Mouse (Mus musculus): ENCODE results near the gene Stard9. TPM values are rescaled to one million over a fixed set of nuclear protein-coding genes. Genes with fewer than 3 reads are reported as not detected.

Gene Stard9
- polyA plus RNA-seq, 1 experiment, result 14.1 TPM

GRCm38 (mm10) chr2:120652256-120652924, 23.5 kb downstream of the Stard9 start:
- TF ChIP-seq POLR2A (IDR thresholded peaks at IDR 0.05; ENCODE audit: extremely low read depth, insufficient read depth, low read length) (no peak), CTCF (IDR thresholded peaks at IDR 0.05; ENCODE audit: extremely low read depth, insufficient read depth, low read length) (no peak)
- H3K27ac ChIP-seq (ENCODE audit: insufficient read depth, low read length), result no peak overlapping the region

GRCm38 (mm10) chr2:120652925-120653284, 24.0 kb downstream of the Stard9 start:
- H3K27ac ChIP-seq (ENCODE audit: insufficient read depth, low read length), result no peak overlapping the region
- TF ChIP-seq CTCF (IDR thresholded peaks at IDR 0.05; ENCODE audit: extremely low read depth, insufficient read depth, low read length) (no peak), POLR2A (IDR thresholded peaks at IDR 0.05; ENCODE audit: extremely low read depth, insufficient read depth, low read length) (no peak)

More at GRCm38 (mm10) chr2:120652256-120652924, 23.5 kb downstream of the Stard9 start:
- H3K4me1 ChIP-seq (ENCODE audit: control insufficient read depth, insufficient read depth, low read length), result peaks cover 2% of the 10 kb centered on the region; the same call in 1 of the 2 replicates
- H3K4me3 ChIP-seq (ENCODE audit: insufficient read depth, low read length), result no peak overlapping the region

GRCm38 (mm10) chr2:120654693-120655092, 25.8 kb downstream of the Stard9 start:
- Histone ChIP-seq H3K4me3 (ENCODE audit: insufficient read depth, low read length) (no peak overlapping the region), H3K27ac (ENCODE audit: insufficient read depth, low read length) (no peak overlapping the region), H3K4me1 (ENCODE audit: control insufficient read depth, insufficient read depth, low read length) (peaks cover 2% of the 10 kb centered on the region; the same call in 1 of the 2 replicates)
- no peak for TF ChIP-seq CTCF (IDR thresholded peaks at IDR 0.05; ENCODE audit: extremely low read depth, insufficient read depth, low read length)

More at GRCm38 (mm10) chr2:120652925-120653284, 24.0 kb downstream of the Stard9 start:
- H3K4me3 ChIP-seq (ENCODE audit: insufficient read depth, low read length), result no peak overlapping the region
- H3K4me1 ChIP-seq (ENCODE audit: control insufficient read depth, insufficient read depth, low read length), result peaks cover 2% of the 10 kb centered on the region; the same call in 1 of the 2 replicates

- Histone ChIP-seq H3K4me1 (ENCODE audit: control insufficient read depth, insufficient read depth, low read length) (peaks cover 2% of the 10 kb centered on the region; the same call in 1 of the 2 replicates), H3K27ac (ENCODE audit: insufficient read depth, low read length) (no peak overlapping the region), H3K4me3 (ENCODE audit: insufficient read depth, low read length) (no peak overlapping the region)
- TF ChIP-seq POLR2A (IDR thresholded peaks at IDR 0.05; ENCODE audit: extremely low read depth, insufficient read depth, low read length) (no peak), CTCF (IDR thresholded peaks at IDR 0.05; ENCODE audit: extremely low read depth, insufficient read depth, low read length) (no peak)
These were observed 27.0 kb downstream of the Stard9 start for GRCm38 (mm10) chr2:120655905-120656304.

GRCm38 (mm10) chr2:120656711-120657110, 27.8 kb downstream of the Stard9 start:
- Histone ChIP-seq H3K4me3 (ENCODE audit: insufficient read depth, low read length) (no peak overlapping the region), H3K27ac (ENCODE audit: insufficient read depth, low read length) (no peak overlapping the region), H3K4me1 (ENCODE audit: control insufficient read depth, insufficient read depth, low read length) (peaks cover 2% of the 10 kb centered on the region; the same call in 1 of the 2 replicates)
- TF ChIP-seq CTCF (IDR thresholded peaks at IDR 0.05; ENCODE audit: extremely low read depth, insufficient read depth, low read length) (no peak), POLR2A (IDR thresholded peaks at IDR 0.05; ENCODE audit: extremely low read depth, insufficient read depth, low read length) (no peak)

- H3K4me1 ChIP-seq (ENCODE audit: control insufficient read depth, insufficient read depth, low read length), result peaks cover 2% of the 10 kb centered on the region; the same call in 1 of the 2 replicates
- H3K4me3 ChIP-seq (ENCODE audit: insufficient read depth, low read length), result no peak overlapping the region
- H3K27ac ChIP-seq (ENCODE audit: insufficient read depth, low read length), result no peak overlapping the region
- no peak for TF ChIP-seq POLR2A (IDR thresholded peaks at IDR 0.05; ENCODE audit: extremely low read depth, insufficient read depth, low read length)
- TF ChIP-seq CTCF (IDR thresholded peaks at IDR 0.05; ENCODE audit: extremely low read depth, insufficient read depth, low read length), result no peak
These were observed 29.6 kb downstream of the Stard9 start for GRCm38 (mm10) chr2:120658486-120658885.

GRCm38 (mm10) chr2:120659318-120659717, 30.4 kb downstream of the Stard9 start:
- Histone ChIP-seq H3K27ac (ENCODE audit: insufficient read depth, low read length) (no peak overlapping the region), H3K4me1 (ENCODE audit: control insufficient read depth, insufficient read depth, low read length) (peaks cover 5% of the 10 kb centered on the region; the same call in 1 of the 2 replicates), H3K4me3 (ENCODE audit: insufficient read depth, low read length) (no peak overlapping the region)
- TF ChIP-seq POLR2A (IDR thresholded peaks at IDR 0.05; ENCODE audit: extremely low read depth, insufficient read depth, low read length), result no peak
- TF ChIP-seq CTCF (IDR thresholded peaks at IDR 0.05; ENCODE audit: extremely low read depth, insufficient read depth, low read length), result no peak

GRCm38 (mm10) chr2:120660486-120661078, 31.7 kb downstream of the Stard9 start:
- H3K4me3 ChIP-seq (ENCODE audit: insufficient read depth, low read length), result no peak overlapping the region
- TF ChIP-seq POLR2A (IDR thresholded peaks at IDR 0.05; ENCODE audit: extremely low read depth, insufficient read depth, low read length) (no peak), CTCF (IDR thresholded peaks at IDR 0.05; ENCODE audit: extremely low read depth, insufficient read depth, low read length) (no peak)
- peaks cover 5% of the 10 kb centered on the region; the same call in 1 of the 2 replicates for H3K4me1 ChIP-seq (ENCODE audit: control insufficient read depth, insufficient read depth, low read length)
- H3K27ac ChIP-seq (ENCODE audit: insufficient read depth, low read length), result no peak overlapping the region

GRCm38 (mm10) chr2:120662766-120663165, 33.8 kb downstream of the Stard9 start:
- H3K27ac ChIP-seq (ENCODE audit: insufficient read depth, low read length), result no peak overlapping the region
- H3K4me3 ChIP-seq (ENCODE audit: insufficient read depth, low read length), result no peak overlapping the region
- peaks cover 5% of the 10 kb centered on the region; the same call in 1 of the 2 replicates for H3K4me1 ChIP-seq (ENCODE audit: control insufficient read depth, insufficient read depth, low read length)
- TF ChIP-seq POLR2A (IDR thresholded peaks at IDR 0.05; ENCODE audit: extremely low read depth, insufficient read depth, low read length), result no peak
- TF ChIP-seq CTCF (IDR thresholded peaks at IDR 0.05; ENCODE audit: extremely low read depth, insufficient read depth, low read length), result no peak

All from cortical plate, adult 2 months (tissue).